Mouse (Mus musculus) limb, embryonic 12.5 days (tissue): ENCODE measurements around the gene Prdm2. TPM values are rescaled to one million over a fixed set of nuclear protein-coding genes. Genes with fewer than 3 reads are reported as not detected.

ENCODE experiments used
- ATAC-seq: fragments of 200-750 bp; cut with Nextera tagmentation; 2 replicates; pipeline ENCODE4 v1.8.0; 2017; ENCODE audit warnings: low read depth, moderate TSS enrichment; ENCODE audit not compliant: insufficient number of reproducible peaks, insufficient read depth, low FRiP score, low TSS enrichment
- H3K27ac ChIP-seq: fragments of 300-500 bp; sonication (generic); 2 replicates; pipeline ENCODE4 v1.5.1; 2016; ENCODE audit warnings: mild to moderate bottlenecking, moderate library complexity
- H3K27me3 ChIP-seq: fragments of 300-500 bp; sonication (generic); 2 replicates; pipeline ENCODE4 v1.6.1; 2016; ENCODE audit warnings: mild to moderate bottlenecking, moderate library complexity
- H3K36me3 ChIP-seq: fragments of 300-500 bp; sonication (generic); 2 replicates; pipeline ENCODE4 v1.6.1; 2016; ENCODE audit warnings: mild to moderate bottlenecking, moderate library complexity
- H3K4me1 ChIP-seq: fragments of 300-500 bp; sonication (generic); replicated peaks from 2 replicates; pipeline ENCODE4 v1.6.1; 2016
- H3K4me2 ChIP-seq: fragments of 300-500 bp; sonication (generic); 2 replicates; pipeline ENCODE4 v1.6.1; 2016; ENCODE audit warnings: mild to moderate bottlenecking, moderate library complexity
- H3K4me3 ChIP-seq: fragments of 300-500 bp; sonication (generic); replicated peaks from 2 replicates; pipeline ENCODE4 v1.5.1; 2016; ENCODE audit warnings: mild to moderate bottlenecking
- H3K9ac ChIP-seq: fragments of 300-500 bp; sonication (generic); replicated peaks from 2 replicates; pipeline ENCODE4 v1.6.1; 2016; ENCODE audit warnings: mild to moderate bottlenecking, moderate library complexity
- H3K9me3 ChIP-seq: fragments of 300-500 bp; sonication (generic); 2 replicates; pipeline ENCODE4 v1.6.1; 2016; ENCODE audit warnings: mild to moderate bottlenecking, moderate library complexity
- WGBS: fragments of 180-500 bp; shearing (Covaris S2); methylation state at CpG from one replicate; pipeline ENCODE4 v1.1.7; 2016; 5-methylcytosine and 5-hydroxymethylcytosine counted together
- polyA plus RNA-seq: library from polyadenylated mRNA; unstranded; fragments of >200 nt; fragmentation: Nextera tagmentation; extraction: Ambion mirVana; gene quantifications from 2 replicates; pipeline ENCODE4 v1.2.1, GENCODE M21; 2016

Gene Prdm2
- polyA plus RNA-seq, 1 experiment from 2014 or later = 16.2 TPM

DNA sequence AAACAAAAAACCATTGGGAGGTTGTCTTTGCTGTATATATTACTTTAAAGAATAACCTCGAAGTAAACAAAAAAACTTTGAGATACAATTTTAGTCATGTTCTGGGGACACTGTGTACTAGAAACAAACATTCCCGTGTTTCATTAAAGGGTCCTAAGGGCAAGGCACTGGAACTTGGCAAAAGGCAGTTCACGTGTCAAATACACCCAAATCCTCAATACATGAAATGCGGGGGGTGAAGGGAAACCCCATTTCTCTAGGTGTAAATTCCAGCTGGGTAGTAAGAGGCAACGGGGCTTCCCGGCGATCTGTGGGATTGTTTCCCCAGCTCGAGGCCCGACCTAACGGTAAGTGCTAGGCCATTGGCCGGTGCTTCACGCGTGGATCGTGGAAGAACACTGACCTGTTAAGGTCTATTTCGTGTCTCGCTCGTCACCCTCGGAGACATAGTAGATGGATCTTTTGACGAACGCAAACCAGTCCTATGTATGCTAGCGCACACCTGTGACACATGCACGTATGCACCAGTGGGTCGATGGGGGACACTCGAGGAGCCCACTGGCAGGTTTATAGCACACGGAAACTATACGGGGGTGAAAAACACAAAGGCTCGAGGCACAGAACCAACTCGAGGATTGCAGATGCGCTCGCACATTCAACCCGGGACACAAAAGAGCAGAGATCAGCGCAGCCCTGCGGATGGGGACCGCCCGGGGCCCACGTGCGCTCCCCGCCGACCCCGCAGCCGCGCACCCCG is 1.0 kb downstream of the Prdm2 start:
- Histone ChIP-seq H3K4me3 (peak overlapping the region; percentile 84), H3K4me2 (peak overlapping the region; percentile 76), H3K27ac (peak overlapping the region; percentile 92), H3K36me3 (no peaks in the 10 kb centered on the region), H3K4me1 (peaks cover 19% of the 10 kb centered on the region), H3K27me3 (no peaks in the 10 kb centered on the region), H3K9me3 (no peaks in the 10 kb centered on the region), H3K9ac (peak overlapping the region; percentile 96)
- WGBS = 9% methylated on average over 43 of the region's 43 CpGs
- peak; percentile 68 for ATAC-seq

DNA sequence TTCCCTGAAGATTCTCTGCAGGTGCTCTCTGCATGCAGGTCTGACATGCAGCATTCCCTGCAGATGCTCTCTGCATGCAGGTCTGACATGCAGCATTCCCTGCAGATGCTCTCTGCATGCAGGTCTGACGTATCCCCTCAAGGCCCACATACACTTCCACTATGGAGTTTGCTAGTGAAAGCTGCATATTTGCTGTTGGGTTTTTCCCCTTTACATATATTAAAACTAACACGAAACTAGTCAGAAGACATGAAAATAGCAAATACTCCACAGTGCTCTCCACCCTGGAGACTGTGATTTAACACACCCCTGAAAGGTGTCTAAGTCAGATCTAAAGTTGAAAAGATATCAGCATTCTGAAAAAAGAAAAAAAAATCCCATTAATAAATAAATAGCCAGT is 2.8 kb downstream of the Prdm2 start:
- ATAC-seq = no peak
- Histone ChIP-seq H3K4me2 (no peak overlapping the region), H3K36me3 (no peaks in the 10 kb centered on the region), H3K9me3 (no peaks in the 10 kb centered on the region), H3K9ac (no peak overlapping the region), H3K27ac (no peak overlapping the region), H3K4me3 (no peak overlapping the region), H3K27me3 (no peaks in the 10 kb centered on the region), H3K4me1 (peaks cover 19% of the 10 kb centered on the region)
- WGBS = 78% methylated on average over 2 of the region's 2 CpGs

DNA sequence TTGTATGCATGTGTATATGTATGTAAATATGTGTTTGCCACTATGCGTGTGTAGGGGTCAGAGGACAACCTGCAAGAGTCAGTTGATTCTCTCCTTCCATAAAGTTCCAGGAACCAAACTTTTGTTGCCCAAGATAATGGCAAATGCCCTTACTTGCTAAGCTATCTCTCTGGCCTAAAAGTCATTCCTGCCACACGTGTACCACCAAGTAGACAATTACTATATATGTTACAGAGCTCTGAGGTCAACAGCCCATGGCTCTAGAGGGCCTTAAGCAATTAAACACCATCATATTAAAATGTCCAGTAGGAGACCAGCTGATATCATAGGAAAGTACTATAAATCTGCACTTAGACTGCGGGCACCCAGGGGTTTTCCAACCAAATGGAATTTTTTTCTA is 10.1 kb downstream of the Prdm2 start:
- H3K4me3 ChIP-seq = no peak overlapping the region
- ATAC-seq = no peak
- 76% methylated on average over 3 of the region's 3 CpGs for WGBS

DNA sequence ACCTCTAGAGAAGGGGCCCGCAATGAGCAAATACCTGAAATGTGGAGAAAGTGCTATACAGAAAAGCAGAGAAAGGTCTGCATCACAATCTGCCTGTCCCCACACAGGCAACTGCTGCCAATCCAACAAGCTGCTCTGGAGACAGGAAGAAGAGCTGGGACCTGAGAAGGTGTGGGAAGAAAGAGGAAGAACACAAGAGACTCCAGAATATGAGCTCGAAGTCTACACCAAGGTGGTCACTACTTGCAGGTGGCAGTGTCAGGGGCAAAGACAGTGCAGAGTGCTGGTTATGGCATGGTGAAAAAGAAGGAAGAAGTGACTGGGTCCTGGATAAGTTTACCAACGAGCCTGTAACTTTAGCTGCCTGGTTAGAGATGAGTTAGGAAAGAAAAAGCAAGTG is 14.4 kb downstream of the Prdm2 start:
- H3K4me3 ChIP-seq = no peak overlapping the region
- no peak for ATAC-seq
- no peaks in the 10 kb centered on the region for H3K4me1 ChIP-seq
- H3K9me3 ChIP-seq = no peaks in the 10 kb centered on the region
- 86% methylated on average over 3 of the region's 3 CpGs for WGBS
- no peak overlapping the region for H3K27ac ChIP-seq
- H3K9ac ChIP-seq = no peak overlapping the region
- H3K36me3 ChIP-seq = no peaks in the 10 kb centered on the region
- H3K4me2 ChIP-seq = no peak overlapping the region
- H3K27me3 ChIP-seq = no peaks in the 10 kb centered on the region

More for the DNA sequence above, 10.1 kb downstream of the Prdm2 start:
- Histone ChIP-seq H3K9me3 (no peaks in the 10 kb centered on the region), H3K27ac (no peak overlapping the region), H3K4me1 (no peaks in the 10 kb centered on the region), H3K4me2 (no peak overlapping the region), H3K27me3 (no peaks in the 10 kb centered on the region), H3K9ac (no peak overlapping the region), H3K36me3 (no peaks in the 10 kb centered on the region)

DNA sequence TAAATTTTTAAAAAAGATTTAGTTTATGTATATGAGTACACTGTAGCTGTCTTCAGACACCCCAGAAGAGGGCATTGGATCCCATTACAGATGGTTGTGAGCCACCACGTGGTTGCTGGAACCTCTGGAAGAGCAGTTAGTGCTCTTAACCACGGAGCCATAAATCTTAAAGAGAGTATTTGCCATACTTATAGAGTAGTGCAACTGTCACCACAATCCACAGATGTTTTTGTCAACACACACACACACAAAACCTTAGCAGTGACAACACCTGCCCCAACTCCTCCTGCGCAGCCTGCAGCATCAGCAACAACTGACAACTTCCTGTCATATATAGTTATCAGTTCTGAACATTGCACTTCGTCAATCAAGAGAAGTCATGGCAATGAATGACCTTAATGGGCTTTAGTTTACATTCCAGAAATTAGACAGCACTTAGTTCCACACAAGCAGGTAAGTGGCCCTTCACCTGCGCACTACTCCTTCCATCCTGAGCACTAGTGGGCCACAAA is 14.9 kb downstream of the Prdm2 start:
- Histone ChIP-seq H3K4me3 (no peak overlapping the region), H3K4me1 (peaks cover 4% of the 10 kb centered on the region; the same call in 1 of the 2 replicates), H3K9me3 (no peaks in the 10 kb centered on the region), H3K36me3 (no peaks in the 10 kb centered on the region), H3K4me2 (no peak overlapping the region), H3K27me3 (no peaks in the 10 kb centered on the region), H3K9ac (no peak overlapping the region), H3K27ac (no peak overlapping the region)
- 76% methylated on average over 5 of the region's 5 CpGs for WGBS
- ATAC-seq = no peak

DNA sequence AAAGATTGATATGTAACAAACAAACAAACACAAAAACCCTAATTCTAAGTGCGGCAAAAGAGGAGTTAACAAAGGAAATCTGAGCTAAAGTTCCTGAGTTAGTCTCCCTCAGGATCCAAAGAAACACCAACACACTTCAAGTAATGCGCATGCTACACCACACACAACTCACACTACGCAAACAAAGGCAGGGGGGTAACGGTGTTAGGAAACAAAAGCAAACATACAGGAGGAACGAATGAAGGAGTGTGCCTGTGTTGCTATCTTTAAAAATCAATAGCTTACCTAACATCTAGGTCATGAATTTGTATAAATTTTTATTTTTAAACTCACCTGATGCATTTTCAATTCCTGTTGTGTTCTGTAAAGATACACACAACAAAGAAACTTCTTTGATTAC is 18.5 kb downstream of the Prdm2 start:
- WGBS = 71% methylated on average over 5 of the region's 5 CpGs
- Histone ChIP-seq H3K27me3 (no peaks in the 10 kb centered on the region), H3K9ac (no peak overlapping the region), H3K36me3 (no peaks in the 10 kb centered on the region), H3K4me2 (no peak overlapping the region), H3K4me1 (peaks cover 27% of the 10 kb centered on the region), H3K9me3 (no peaks in the 10 kb centered on the region), H3K4me3 (no peak overlapping the region), H3K27ac (no peak overlapping the region)
- ATAC-seq = no peak

DNA sequence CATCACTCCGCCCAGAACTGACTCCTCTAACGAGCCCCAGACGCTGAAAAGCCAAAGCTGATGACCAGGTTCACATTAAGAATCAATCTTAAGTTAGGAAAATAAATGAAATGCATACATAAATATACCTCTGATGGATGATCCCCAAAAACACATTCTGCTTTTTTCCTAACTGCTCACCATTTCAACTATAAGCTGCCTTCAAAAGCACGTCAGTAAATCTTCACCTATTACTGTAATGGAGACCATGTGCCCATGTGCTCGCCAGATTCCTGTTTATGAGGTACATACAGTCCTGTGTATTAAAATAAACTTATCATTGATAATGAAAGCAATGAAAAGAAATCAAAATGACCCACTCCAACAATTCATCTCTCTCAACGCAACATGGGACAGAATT is 19.6 kb downstream of the Prdm2 start:
- Histone ChIP-seq H3K36me3 (no peaks in the 10 kb centered on the region), H3K27ac (no peak overlapping the region), H3K4me3 (no peak overlapping the region), H3K9ac (no peak overlapping the region), H3K4me1 (peaks cover 27% of the 10 kb centered on the region), H3K27me3 (no peaks in the 10 kb centered on the region), H3K4me2 (no peak overlapping the region), H3K9me3 (no peaks in the 10 kb centered on the region)
- WGBS = 26% methylated on average over 6 of the region's 6 CpGs
- 0 out of 2 replicates have a peak, but pooled peaks have one; percentile 61 for ATAC-seq

DNA sequence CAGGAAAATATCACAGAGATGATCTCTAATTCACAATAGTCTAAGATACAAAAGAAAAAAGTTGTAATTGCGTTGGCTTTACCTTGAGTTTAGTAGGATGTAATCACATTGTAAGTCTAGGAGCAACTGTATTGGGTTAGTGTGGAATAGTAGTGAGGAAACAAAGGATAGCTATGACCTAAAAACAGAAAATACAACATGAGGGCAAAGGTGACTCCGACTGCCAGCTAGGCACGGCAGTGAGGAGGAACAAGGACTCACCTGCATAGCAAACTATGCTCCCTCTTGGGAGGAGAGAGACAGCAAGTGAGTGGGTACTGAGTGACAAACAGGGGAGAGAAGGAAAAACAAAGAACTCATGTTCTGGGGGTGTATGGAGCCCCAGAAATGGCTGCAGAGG is 21.0 kb downstream of the Prdm2 start:
- Histone ChIP-seq H3K36me3 (peaks cover 5% of the 10 kb centered on the region; the same call in 1 of the 2 replicates), H3K4me2 (no peak overlapping the region), H3K9me3 (no peaks in the 10 kb centered on the region), H3K27me3 (no peaks in the 10 kb centered on the region), H3K27ac (no peak overlapping the region), H3K9ac (no peak overlapping the region), H3K4me3 (no peak overlapping the region), H3K4me1 (peaks cover 27% of the 10 kb centered on the region)
- whole genome bisulfite sequencing = 70% methylated on average over 3 of the region's 3 CpGs
- no peak for ATAC-seq

DNA sequence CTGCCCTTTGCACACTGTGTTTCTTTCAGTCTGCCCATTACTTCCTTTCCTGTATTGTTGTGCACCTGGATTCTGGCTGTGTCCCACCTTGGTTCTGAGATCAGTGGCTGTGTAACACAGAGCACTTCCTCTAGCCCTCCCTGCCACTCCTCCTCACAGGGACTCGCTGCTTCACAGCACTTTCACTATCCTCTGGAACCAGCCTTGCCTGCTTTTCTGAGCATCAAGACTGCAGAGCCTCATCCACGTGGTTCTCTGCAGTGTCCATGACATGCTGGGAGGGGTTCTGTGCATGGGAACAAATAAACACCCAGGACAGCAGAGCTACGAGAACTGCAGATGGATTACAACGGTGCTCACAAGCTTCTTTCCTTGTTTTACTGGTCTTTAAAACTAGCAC is 22.1 kb downstream of the Prdm2 start:
- H3K9me3 ChIP-seq = no peaks in the 10 kb centered on the region
- H3K4me1 ChIP-seq = peaks cover 27% of the 10 kb centered on the region
- 0 out of 2 replicates have a peak overlapping the region, but pooled peaks have one; percentile 13 for H3K9ac ChIP-seq
- peak overlapping the region; percentile 66 for H3K27ac ChIP-seq
- WGBS = 33% methylated on average over 4 of the region's 4 CpGs
- H3K27me3 ChIP-seq = no peaks in the 10 kb centered on the region
- H3K4me2 ChIP-seq = peak overlapping the region; percentile 34
- no peak for ATAC-seq
- 0 out of 2 replicates have a peak overlapping the region, but pooled peaks have one; percentile 5 for H3K4me3 ChIP-seq
- peaks cover 5% of the 10 kb centered on the region; the same call in 1 of the 2 replicates for H3K36me3 ChIP-seq

DNA sequence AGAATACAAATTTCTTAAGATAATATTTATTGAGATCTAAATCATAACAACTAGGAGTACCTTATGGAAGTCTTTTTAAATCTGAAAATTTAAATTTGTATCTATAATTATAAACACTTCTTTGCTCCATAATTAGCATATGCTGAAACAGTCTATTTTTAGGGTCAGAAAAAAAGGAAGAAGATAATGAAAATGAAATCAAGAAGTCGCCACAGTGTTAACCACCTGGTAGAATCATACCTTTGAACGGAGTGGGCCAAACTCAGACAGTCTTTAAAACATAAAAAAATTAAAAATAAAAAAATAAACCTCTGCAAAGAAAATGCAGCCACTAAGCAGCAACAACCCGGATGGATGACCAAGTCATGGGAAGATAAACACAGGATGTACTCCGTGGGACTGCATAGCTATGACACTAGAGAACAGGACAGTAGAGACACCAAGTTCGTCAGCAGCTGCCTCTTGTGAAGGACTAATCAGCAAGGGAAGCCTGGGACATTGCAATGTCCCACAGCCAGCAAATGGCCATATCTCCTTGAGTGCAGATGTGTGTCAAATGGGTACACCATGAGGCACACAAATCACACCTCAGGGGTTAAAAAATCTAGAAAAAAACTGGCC is 24.1 kb downstream of the Prdm2 start:
- WGBS = 84% methylated on average over 5 of the region's 5 CpGs
- H3K36me3 ChIP-seq = peaks cover 8% of the 10 kb centered on the region; the same call in 1 of the 2 replicates
- H3K9me3 ChIP-seq = no peaks in the 10 kb centered on the region
- no peak overlapping the region for H3K4me3 ChIP-seq
- ATAC-seq = no peak
- no peak overlapping the region for H3K4me2 ChIP-seq
- no peak overlapping the region for H3K9ac ChIP-seq
- no peaks in the 10 kb centered on the region for H3K27me3 ChIP-seq
- H3K4me1 ChIP-seq = peaks cover 27% of the 10 kb centered on the region
- no peak overlapping the region for H3K27ac ChIP-seq

DNA sequence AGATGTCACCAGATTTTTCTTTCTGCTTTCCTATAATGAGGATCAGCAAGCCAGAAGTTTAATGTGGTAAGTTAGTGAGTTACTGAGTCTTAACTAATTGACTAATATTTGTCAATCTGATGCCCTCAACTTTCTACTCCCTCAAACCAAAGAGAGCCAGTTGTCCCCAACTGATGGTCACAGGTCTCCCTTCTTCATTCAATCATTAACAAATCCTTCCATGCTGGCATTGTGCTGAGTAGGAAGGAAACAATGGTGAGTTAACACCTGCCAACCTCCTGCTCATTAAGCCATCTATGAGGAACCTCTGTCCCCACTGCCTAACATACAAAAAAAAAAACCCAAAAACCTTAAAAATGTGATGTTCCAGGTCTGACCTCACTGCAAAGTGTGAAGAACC is 26.7 kb downstream of the Prdm2 start:
- peaks cover 7% of the 10 kb centered on the region for H3K4me1 ChIP-seq
- no peak overlapping the region for H3K4me2 ChIP-seq
- no peak overlapping the region for H3K27ac ChIP-seq
- peaks cover 10% of the 10 kb centered on the region; the same call in 1 of the 2 replicates for H3K36me3 ChIP-seq
- no peak overlapping the region for H3K9ac ChIP-seq
- no peaks in the 10 kb centered on the region for H3K9me3 ChIP-seq
- H3K27me3 ChIP-seq = no peaks in the 10 kb centered on the region
- ATAC-seq = no peak
- H3K4me3 ChIP-seq = no peak overlapping the region
